Mouse (Mus musculus) embryonic facial prominence, embryonic 13.5 days (tissue): ENCODE data around the gene Adk. TPM values are rescaled to one million over a fixed set of nuclear protein-coding genes. Genes with fewer than 3 reads are reported as not detected.

ENCODE experiments used
- ATAC-seq: fragments of 200-750 bp; cut with Nextera tagmentation; 2 replicates; pipeline ENCODE4 v1.8.0; 2017; ENCODE audit warnings: low read depth; ENCODE audit not compliant: insufficient number of reproducible peaks, insufficient read depth, low FRiP score, low TSS enrichment
- H3K27ac ChIP-seq: fragments of 300-500 bp; sonication (generic); 2 replicates; pipeline ENCODE4 v1.5.1; 2015; ENCODE audit warnings: moderate library complexity, mild to moderate bottlenecking, inconsistent platforms
- H3K27me3 ChIP-seq: fragments of 300-500 bp; sonication (generic); 2 replicates; pipeline ENCODE4 v1.6.1; 2015; ENCODE audit warnings: mild to moderate bottlenecking, inconsistent platforms
- H3K36me3 ChIP-seq: fragments of 300-500 bp; sonication (generic); 2 replicates; pipeline ENCODE4 v1.6.1; 2015; ENCODE audit warnings: mild to moderate bottlenecking, inconsistent platforms
- H3K4me1 ChIP-seq: fragments of 300-500 bp; sonication (generic); 2 replicates; pipeline ENCODE4 v1.6.1; 2015; ENCODE audit warnings: inconsistent platforms
- H3K4me2 ChIP-seq: fragments of 300-500 bp; sonication (generic); 2 replicates; pipeline ENCODE4 v1.6.1; 2015; ENCODE audit warnings: moderate library complexity, mild to moderate bottlenecking, inconsistent platforms
- H3K4me3 ChIP-seq: fragments of 300-500 bp; sonication (generic); 2 replicates; pipeline ENCODE4 v1.5.1; 2015; ENCODE audit warnings: mild to moderate bottlenecking, inconsistent platforms
- H3K9ac ChIP-seq: fragments of 300-500 bp; sonication (generic); 2 replicates; pipeline ENCODE4 v1.6.1; 2015; ENCODE audit warnings: mild to moderate bottlenecking, inconsistent platforms
- H3K9me3 ChIP-seq: fragments of 300-500 bp; sonication (generic); 2 replicates; pipeline ENCODE4 v1.6.1; 2016; ENCODE audit warnings: inconsistent platforms
- WGBS: fragments of 180-500 bp; shearing (Covaris S2); methylation state at CpG from one replicate; pipeline ENCODE4 v1.1.7; 2015; ENCODE audit warnings: mixed read lengths; 5-methylcytosine and 5-hydroxymethylcytosine counted together
- polyA plus RNA-seq: library from polyadenylated mRNA; unstranded; fragments of >200 nt; fragmentation: Nextera tagmentation; extraction: Ambion mirVana; gene quantifications from 2 replicates; pipeline ENCODE4 v1.2.1, GENCODE M21; 2015

The Adk gene
- polyA plus RNA-seq, 1 experiment from 2014 or later = 168 TPM

DNA sequence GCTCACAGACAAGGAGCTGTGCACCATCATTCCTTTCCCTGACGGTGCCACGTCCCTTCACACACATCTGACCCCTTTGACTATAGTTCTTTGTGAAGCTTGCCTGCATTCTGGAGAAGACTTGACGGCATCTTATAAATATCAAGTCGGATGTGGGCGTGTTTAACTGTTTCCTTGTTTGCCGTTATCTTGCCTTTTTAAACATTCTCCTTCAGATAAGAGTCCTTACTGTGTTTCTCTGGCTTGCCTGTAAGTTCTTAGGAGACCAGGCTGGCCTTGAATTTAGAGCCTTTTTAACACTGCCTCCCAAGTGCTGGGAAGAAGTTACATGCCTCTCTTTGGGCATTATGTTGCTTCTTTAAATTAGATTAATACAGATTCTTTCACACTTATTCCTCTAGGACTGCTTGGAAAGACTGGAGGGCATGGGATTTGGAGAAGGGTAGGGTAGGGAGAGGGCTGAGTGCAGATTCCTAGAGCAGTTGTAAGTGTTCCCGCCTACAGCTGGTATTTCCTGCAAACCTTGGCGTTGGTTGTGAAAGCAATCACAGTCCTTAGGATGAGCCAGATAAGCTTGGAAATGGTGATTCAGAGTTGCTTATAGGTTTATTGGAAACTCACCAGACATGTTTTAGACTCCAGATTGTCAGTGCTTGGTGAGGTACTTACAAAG is 13.3 kb downstream of the Adk start:
- Histone ChIP-seq H3K27me3 (no peaks in the 10 kb centered on the region), H3K27ac (no peak overlapping the region; the same call in 1 of the 2 replicates), H3K9ac (no peak overlapping the region), H3K9me3 (no peaks in the 10 kb centered on the region), H3K4me1 (peaks cover 11% of the 10 kb centered on the region), H3K4me2 (no peak overlapping the region), H3K4me3 (no peak overlapping the region), H3K36me3 (no peaks in the 10 kb centered on the region)
- no peak for ATAC-seq
- WGBS = 79% methylated on average over 8 of the region's 8 CpGs

GRCm38 (mm10) chr14:21069594-21069993 is 17.2 kb downstream of the Adk start:
- no peaks in the 10 kb centered on the region for H3K27me3 ChIP-seq
- no peaks in the 10 kb centered on the region for H3K9me3 ChIP-seq
- peaks cover 9% of the 10 kb centered on the region; the same call in 1 of the 2 replicates for H3K4me1 ChIP-seq
- WGBS = 83% methylated on average over 5 of the region's 5 CpGs
- no peak overlapping the region for H3K9ac ChIP-seq
- no peak for ATAC-seq
- no peak overlapping the region for H3K4me3 ChIP-seq
- H3K27ac ChIP-seq = no peak overlapping the region
- no peaks in the 10 kb centered on the region for H3K36me3 ChIP-seq
- no peak overlapping the region for H3K4me2 ChIP-seq

- no peak for ATAC-seq
- no peak overlapping the region for H3K27ac ChIP-seq
- no peak overlapping the region for H3K9ac ChIP-seq
- no peak overlapping the region for H3K4me2 ChIP-seq
- no peaks in the 10 kb centered on the region for H3K9me3 ChIP-seq
- no peaks in the 10 kb centered on the region for H3K27me3 ChIP-seq
- no peaks in the 10 kb centered on the region for H3K36me3 ChIP-seq
- peaks cover 18% of the 10 kb centered on the region for H3K4me1 ChIP-seq
- no peak overlapping the region for H3K4me3 ChIP-seq
- WGBS = 83% methylated on average over 3 of the region's 3 CpGs
Measured at GRCm38 (mm10) chr14:21073981-21074380, 21.6 kb downstream of the Adk start.

DNA sequence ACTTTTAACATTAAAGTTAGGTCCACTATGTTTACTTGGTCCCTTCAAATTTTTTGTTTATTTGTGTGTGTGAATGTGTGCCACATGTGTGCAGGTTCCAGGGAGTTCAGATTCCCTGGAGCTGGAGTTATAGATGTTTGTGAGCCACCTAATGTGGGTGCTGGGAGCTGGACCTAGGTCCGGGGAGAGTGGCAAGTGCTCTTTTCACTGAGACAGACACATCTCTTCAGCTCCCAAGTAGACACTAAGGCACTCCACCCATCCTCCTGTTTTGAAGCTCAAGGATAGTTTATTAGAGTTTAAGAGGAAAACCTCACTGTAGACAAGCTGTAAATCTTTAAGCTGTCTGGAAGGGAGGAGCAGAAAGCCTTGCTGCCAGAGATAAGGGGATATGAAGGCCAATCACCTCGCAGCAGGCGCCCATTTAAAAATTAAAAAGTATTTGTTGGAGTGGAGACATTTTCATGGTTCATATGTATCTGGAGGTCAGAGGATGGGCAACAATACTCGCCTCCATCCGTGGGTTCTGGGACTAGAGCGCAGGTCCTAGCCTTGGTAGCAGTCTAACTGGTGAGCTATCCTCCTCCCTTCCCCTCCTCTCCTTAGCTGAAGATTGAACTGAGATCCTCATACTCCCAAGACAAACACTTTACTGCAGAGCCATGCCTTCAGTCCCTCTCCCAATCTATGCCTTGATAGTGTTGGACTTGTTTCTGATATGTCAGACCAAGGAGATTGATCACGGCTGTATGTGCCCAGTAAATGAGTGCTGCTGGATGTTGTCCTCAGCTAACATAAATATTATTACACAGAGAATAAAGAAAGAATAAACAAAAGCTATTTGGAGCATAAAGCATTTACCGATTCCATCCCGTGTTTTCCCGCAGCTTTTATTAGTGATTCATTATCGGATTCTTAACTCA is 22.3 kb downstream of the Adk start:
- 63% methylated on average over 11 of the region's 11 CpGs for WGBS
- no peak overlapping the region for H3K9ac ChIP-seq
- no peaks in the 10 kb centered on the region for H3K36me3 ChIP-seq
- H3K4me3 ChIP-seq = peak overlapping the region; percentile 68; the same call in 1 of the 2 replicates
- H3K27ac ChIP-seq = no peak overlapping the region
- no peaks in the 10 kb centered on the region for H3K9me3 ChIP-seq
- H3K4me2 ChIP-seq = peak overlapping the region; percentile 75
- peaks cover 21% of the 10 kb centered on the region for H3K4me1 ChIP-seq
- no peak for ATAC-seq
- H3K27me3 ChIP-seq = no peaks in the 10 kb centered on the region

- peak; percentile 97 for ATAC-seq
Measured at GRCm38 (mm10) chr14:21075751-21076500, 23.6 kb downstream of the Adk start.

DNA sequence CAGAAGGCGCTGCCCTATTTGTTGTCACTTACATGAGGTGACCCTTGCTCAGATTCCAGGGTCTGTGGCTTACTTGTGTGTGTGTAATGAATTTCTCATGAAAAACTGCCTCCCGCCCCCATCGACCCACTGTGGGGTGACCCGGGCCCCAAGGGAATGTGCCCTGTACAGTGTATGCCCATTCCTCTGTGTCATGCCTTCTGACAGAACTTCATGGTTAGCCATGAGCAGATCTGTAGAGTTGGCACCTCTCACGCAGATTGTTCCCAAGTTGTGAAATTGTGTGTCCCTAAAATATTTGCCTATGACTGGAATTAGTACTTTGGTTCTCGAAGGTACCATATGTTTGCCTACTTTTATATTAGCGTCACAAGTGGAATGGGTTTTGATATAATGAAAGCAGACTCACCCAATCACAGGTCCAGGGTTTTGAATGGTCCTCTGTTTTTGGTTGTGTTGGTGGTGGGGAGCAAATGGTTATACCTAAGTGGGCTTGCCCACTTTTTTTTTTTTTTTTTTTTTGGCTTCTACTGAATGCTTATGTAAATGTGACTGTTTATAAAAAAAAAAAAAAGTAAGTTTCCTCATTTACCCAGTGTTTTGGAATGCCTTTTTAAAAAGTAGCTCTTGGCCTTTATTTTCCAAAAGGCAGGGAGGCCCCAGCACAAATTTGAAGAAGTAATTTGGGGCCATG is 24.3 kb downstream of the Adk start:
- no peaks in the 10 kb centered on the region for H3K27me3 ChIP-seq
- 36% methylated on average over 7 of the region's 7 CpGs for WGBS
- no peak overlapping the region for H3K27ac ChIP-seq
- peak overlapping the region; percentile 75 for H3K4me2 ChIP-seq
- ATAC-seq = no peak
- no peaks in the 10 kb centered on the region for H3K36me3 ChIP-seq
- H3K4me1 ChIP-seq = peaks cover 22% of the 10 kb centered on the region
- peak overlapping the region; percentile 68 for H3K4me3 ChIP-seq
- peak overlapping the region; percentile 85 for H3K9ac ChIP-seq
- no peaks in the 10 kb centered on the region for H3K9me3 ChIP-seq

More at GRCm38 (mm10) chr14:21075751-21076500, 23.6 kb downstream of the Adk start:
- Histone ChIP-seq H3K9me3 (no peaks in the 10 kb centered on the region), H3K4me2 (peak overlapping the region; percentile 75), H3K4me3 (peak overlapping the region; percentile 68), H3K4me1 (peaks cover 22% of the 10 kb centered on the region), H3K27ac (peak overlapping the region; percentile 88), H3K9ac (peak overlapping the region; percentile 85), H3K27me3 (no peaks in the 10 kb centered on the region), H3K36me3 (no peaks in the 10 kb centered on the region)
- under 1% methylated on average over 59 of the region's 59 CpGs for WGBS

DNA sequence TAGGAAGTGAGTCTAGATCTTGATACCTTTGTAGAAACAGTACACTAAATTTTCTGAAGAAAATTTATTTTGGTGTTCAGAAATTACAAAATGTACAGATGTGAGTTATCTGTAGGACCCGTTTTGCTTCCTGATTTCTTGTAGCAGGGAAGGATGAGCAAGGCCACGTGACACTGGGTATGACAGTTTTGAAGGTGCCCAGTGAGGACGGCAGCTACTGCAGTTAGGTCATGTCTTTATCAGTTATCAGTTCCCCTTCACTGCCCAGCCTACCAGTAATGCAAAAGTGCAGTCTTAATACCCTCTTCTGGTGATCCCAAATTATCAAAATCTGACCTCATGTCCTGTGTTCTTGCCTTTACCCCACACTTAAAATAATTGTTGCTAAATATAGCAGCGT is 25.6 kb downstream of the Adk start:
- no peaks in the 10 kb centered on the region for H3K36me3 ChIP-seq
- no peaks in the 10 kb centered on the region for H3K9me3 ChIP-seq
- H3K27ac ChIP-seq = no peak overlapping the region
- H3K4me1 ChIP-seq = peaks cover 22% of the 10 kb centered on the region
- WGBS = 87% methylated on average over 4 of the region's 4 CpGs
- ATAC-seq = no peak
- no peak overlapping the region for H3K4me2 ChIP-seq
- no peaks in the 10 kb centered on the region for H3K27me3 ChIP-seq
- no peak overlapping the region for H3K9ac ChIP-seq
- no peak overlapping the region for H3K4me3 ChIP-seq

DNA sequence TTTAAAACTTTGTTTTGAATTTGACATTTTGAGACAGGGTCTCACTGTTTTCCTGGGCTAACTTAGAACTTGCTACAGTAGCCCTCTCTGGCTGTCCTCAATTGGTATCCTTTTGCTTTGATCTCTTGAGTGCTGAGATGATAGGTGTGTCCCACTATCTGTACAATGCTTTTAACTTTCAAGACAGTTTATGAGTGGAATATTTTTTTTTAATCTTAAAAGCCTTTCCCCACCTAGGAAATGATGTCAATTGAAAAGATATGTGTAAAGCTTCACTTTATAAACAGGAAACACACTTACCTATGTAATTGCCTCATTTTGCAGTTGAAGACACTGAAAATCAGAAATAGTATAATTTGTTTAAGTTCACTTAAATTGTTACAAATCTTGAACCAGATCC is 26.1 kb downstream of the Adk start:
- no peaks in the 10 kb centered on the region for H3K36me3 ChIP-seq
- H3K27ac ChIP-seq = no peak overlapping the region
- H3K4me1 ChIP-seq = peaks cover 22% of the 10 kb centered on the region
- H3K27me3 ChIP-seq = no peaks in the 10 kb centered on the region
- no peak for ATAC-seq
- H3K9me3 ChIP-seq = no peaks in the 10 kb centered on the region
- H3K4me3 ChIP-seq = no peak overlapping the region
- no peak overlapping the region for H3K4me2 ChIP-seq
- no peak overlapping the region for H3K9ac ChIP-seq

GRCm38 (mm10) chr14:21082823-21083222 is 30.4 kb downstream of the Adk start:
- no peak for ATAC-seq
- Histone ChIP-seq H3K27ac (no peak overlapping the region), H3K4me1 (peaks cover 26% of the 10 kb centered on the region), H3K36me3 (no peaks in the 10 kb centered on the region), H3K4me2 (no peak overlapping the region), H3K9ac (no peak overlapping the region), H3K27me3 (no peaks in the 10 kb centered on the region), H3K4me3 (no peak overlapping the region), H3K9me3 (no peaks in the 10 kb centered on the region)
- 44% methylated on average over 1 of the region's 1 CpGs for WGBS

GRCm38 (mm10) chr14:21085666-21086065 is 33.3 kb downstream of the Adk start:
- no peak for ATAC-seq
- H3K4me2 ChIP-seq = no peak overlapping the region
- no peak overlapping the region for H3K4me3 ChIP-seq
- H3K4me1 ChIP-seq = peaks cover 34% of the 10 kb centered on the region
- H3K9me3 ChIP-seq = no peaks in the 10 kb centered on the region
- peak overlapping the region; percentile 96 for H3K27ac ChIP-seq
- 65% methylated on average over 5 of the region's 5 CpGs for WGBS
- H3K27me3 ChIP-seq = no peaks in the 10 kb centered on the region
- no peak overlapping the region for H3K9ac ChIP-seq
- H3K36me3 ChIP-seq = no peaks in the 10 kb centered on the region

DNA sequence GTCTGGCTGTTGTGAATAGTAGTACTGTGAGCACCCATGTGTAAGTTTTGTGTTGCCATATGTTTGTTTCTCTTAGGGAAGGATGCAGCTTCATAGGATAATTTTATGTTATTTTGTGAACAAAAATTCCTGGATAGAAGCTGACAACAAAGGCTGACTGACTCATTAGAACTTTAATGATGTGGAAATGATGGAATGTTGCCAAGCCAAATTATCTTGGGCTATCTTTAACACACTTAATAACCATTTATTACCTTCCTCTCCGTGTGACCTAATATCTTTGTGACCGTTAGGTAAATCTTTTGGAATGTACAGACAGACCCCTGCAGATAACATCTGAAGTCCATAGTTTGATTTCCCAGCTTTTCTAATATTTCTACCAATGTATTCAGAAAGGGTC is 33.7 kb downstream of the Adk start:
- H3K9ac ChIP-seq = no peak overlapping the region
- ATAC-seq = no peak
- no peaks in the 10 kb centered on the region for H3K36me3 ChIP-seq
- 21% methylated on average over 2 of the region's 2 CpGs for WGBS
- H3K27me3 ChIP-seq = no peaks in the 10 kb centered on the region
- H3K27ac ChIP-seq = peak overlapping the region; percentile 96
- no peak overlapping the region for H3K4me2 ChIP-seq
- peaks cover 34% of the 10 kb centered on the region for H3K4me1 ChIP-seq
- H3K9me3 ChIP-seq = no peaks in the 10 kb centered on the region
- H3K4me3 ChIP-seq = no peak overlapping the region
